Mouse (Mus musculus) olfactory bulb, adult 2 months (tissue): ENCODE results near the gene Zfp648.

ENCODE experiments used
- CTCF ChIP-seq: fragments of 200-500 bp; IDR thresholded peaks from 2 replicates; pipeline ENCODE4 v1.5.1; 2012; ENCODE audit warnings: low read depth, mild to moderate bottlenecking, low read length, moderate library complexity; ENCODE audit not compliant: insufficient read depth
- POLR2A ChIP-seq: fragments of 200-500 bp; IDR thresholded peaks from 2 replicates; pipeline ENCODE4 v1.6.1; 2012; ENCODE audit warnings: mild to moderate bottlenecking, low read depth, low read length, moderate library complexity; ENCODE audit not compliant: insufficient read depth

- no peak for TF ChIP-seq CTCF
- no peak for TF ChIP-seq POLR2A
These were observed 25.7 kb upstream of the Zfp648 start for GRCm38 (mm10) chr1:154175334-154175733.
